In the genomic region with DNA sequence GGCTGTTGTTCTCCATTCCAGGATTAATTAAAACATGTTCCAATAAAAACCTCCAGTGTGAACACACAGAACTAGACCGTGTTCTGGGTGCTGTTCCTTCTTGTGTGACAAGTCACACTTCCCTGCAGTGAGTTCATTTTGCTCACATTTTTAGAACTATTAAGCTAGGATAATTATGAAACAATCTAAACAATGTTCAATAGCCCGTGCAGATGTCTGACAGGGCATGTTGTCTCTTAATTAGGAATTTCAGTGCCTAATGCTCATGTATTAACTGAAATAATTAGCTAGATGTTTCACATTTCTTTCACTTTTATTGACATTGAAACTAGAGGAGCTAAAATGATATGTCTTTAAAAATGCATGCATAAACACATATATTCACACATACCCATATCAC, we compare ENCODE assay signal across 20 mouse cellular contexts.
"Had no signal": no experiment of that assay in that cellular context is flagged by ENCODE, and none has a peak within 500 bp of the region (broad histone marks: within the 10 kb centered on the region; RNA-seq: fewer than 3 reads in every experiment).

No protein-coding gene starts in this region.

- H3K4me1 ChIP-seq: limb, embryonic 15.5 days; lung, embryonic 15.5 days; megakaryocyte, embryonic 14.5 days; midbrain, embryonic 10.5 days; midbrain, embryonic 13.5 days had no signal

- H3K9me3 ChIP-seq: limb, embryonic 15.5 days; lung, embryonic 15.5 days; midbrain, embryonic 10.5 days; midbrain, embryonic 13.5 days had no signal

- H3K27ac ChIP-seq: kidney, postnatal 0 days; layer of hippocampus, adult 2 months; limb, embryonic 15.5 days; liver, embryonic 14.5 days; lung, embryonic 15.5 days; midbrain, embryonic 10.5 days; midbrain, embryonic 13.5 days; neural tube, embryonic 13.5 days; stomach, postnatal 0 days had no signal

- H3K36me3 ChIP-seq: limb, embryonic 15.5 days; lung, embryonic 15.5 days; midbrain, embryonic 10.5 days; midbrain, embryonic 13.5 days; neural tube, embryonic 13.5 days had no signal

- DNase-seq: kidney, adult 2 months; kidney, postnatal 25 days; layer of hippocampus, adult 9-11 months; lung, adult 18-20 months; lung, postnatal 10 days; lung, postnatal 36 days; thymus, adult 2 months; thymus, postnatal 14 days had no signal

- ATAC-seq: intestine, postnatal 0 days; midbrain, embryonic 13.5 days had no signal

- H3K4me2 ChIP-seq: limb, embryonic 15.5 days; liver, embryonic 11.5 days; lung, embryonic 15.5 days; midbrain, embryonic 13.5 days; neural tube, embryonic 13.5 days had no signal

- H3K4me3 ChIP-seq: layer of hippocampus, adult 2 months; limb, embryonic 15.5 days; lung, embryonic 15.5 days; megakaryocyte, embryonic 14.5 days; midbrain, embryonic 10.5 days; midbrain, embryonic 13.5 days; neural tube, embryonic 13.5 days had no signal

- H3K27me3 ChIP-seq: limb, embryonic 15.5 days; lung, embryonic 15.5 days; megakaryocyte, embryonic 14.5 days; midbrain, embryonic 13.5 days; neural tube, embryonic 13.5 days had no signal

- H3K9ac ChIP-seq: limb, embryonic 15.5 days; liver, embryonic 14.5 days; lung, embryonic 15.5 days; midbrain, embryonic 13.5 days; neural tube, embryonic 13.5 days had no signal
